Comparison of ENCODE assay signal across 25 mouse cellular contexts in the genomic region with DNA sequence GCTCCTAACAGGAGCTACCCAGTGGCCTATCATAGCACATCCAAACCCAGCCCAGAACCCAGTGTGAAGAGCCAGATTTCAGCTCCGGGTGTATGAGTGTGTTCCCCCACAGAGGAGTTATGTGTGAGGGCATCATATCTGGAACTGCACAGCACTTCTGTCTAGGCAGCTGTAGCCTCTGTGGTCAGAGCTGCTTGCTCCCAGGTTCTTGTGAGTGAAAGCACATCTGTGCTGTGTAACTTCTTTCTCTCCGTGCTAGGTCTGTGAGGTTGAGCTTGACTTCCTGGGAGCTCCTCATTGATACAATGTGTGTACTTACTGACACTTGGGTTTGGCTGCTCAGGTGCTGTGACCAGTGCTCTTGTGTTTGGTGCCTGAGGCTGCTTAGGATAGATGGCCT. TPM values are rescaled to one million over a fixed set of nuclear protein-coding genes. Genes with fewer than 3 reads are reported as not detected.
DNase-seq lines count a peak whose midpoint lies in the region; ATAC-seq and TF ChIP-seq lines count a peak whose summit lies in the region.
"Had no signal": no experiment of that assay in that cellular context is flagged by ENCODE, and none has a peak within 500 bp of the region (broad histone marks: within the 10 kb centered on the region; RNA-seq: fewer than 3 reads in every experiment).

No protein-coding gene starts in this region.

- no peaks in the 10 kb centered on the region for H3K36me3 ChIP-seq in heart, embryonic 15.5 days
- H3K36me3 ChIP-seq in testis, adult 2 months (ENCODE audit: control insufficient read depth, insufficient read depth, low read length), result no peaks in the 10 kb centered on the region
- H3K36me3 ChIP-seq: embryonic facial prominence, embryonic 10.5 days; heart, embryonic 13.5 days; hindbrain, embryonic 15.5 days had no signal

- no peak overlapping the region for H3K4me2 ChIP-seq in heart, embryonic 15.5 days
- H3K4me2 ChIP-seq: forebrain, embryonic 13.5 days; heart, embryonic 13.5 days; hindbrain, embryonic 15.5 days had no signal

- H3K27ac ChIP-seq in heart, embryonic 15.5 days, result no peak overlapping the region
- H3K27ac ChIP-seq in testis, adult 2 months (ENCODE audit: control insufficient read depth, insufficient read depth, low read depth, low read length), result no peak overlapping the region
- H3K27ac ChIP-seq: embryonic facial prominence, embryonic 10.5 days; forebrain, embryonic 13.5 days; heart, embryonic 13.5 days; hindbrain, embryonic 15.5 days had no signal

- H3K4me3 ChIP-seq in heart, embryonic 15.5 days, result no peak overlapping the region
- peak overlapping the region; percentile 0 for H3K4me3 ChIP-seq in testis, adult 2 months (ENCODE audit: control insufficient read depth, low read depth, low read length)
- H3K4me3 ChIP-seq: embryonic facial prominence, embryonic 10.5 days; forebrain, embryonic 13.5 days; heart, embryonic 13.5 days; hindbrain, embryonic 15.5 days had no signal

- H3K9me3 ChIP-seq in heart, embryonic 15.5 days (replicated peaks), result no peaks in the 10 kb centered on the region
- H3K9me3 ChIP-seq: embryonic facial prominence, embryonic 10.5 days; forebrain, embryonic 13.5 days; heart, embryonic 13.5 days; hindbrain, embryonic 15.5 days had no signal

- 0 out of 2 replicates have a peak, but pooled peaks have one; percentile 31 for ATAC-seq in heart, embryonic 15.5 days (replicated peaks; ENCODE audit: insufficient number of reproducible peaks, insufficient read depth, low FRiP score, low read depth)
- ATAC-seq: forebrain, embryonic 13.5 days; forebrain, postnatal 0 days; inflammation-experienced regulatory T-cells, adult 6 months had no signal

- H3K9ac ChIP-seq in heart, embryonic 15.5 days, result no peak overlapping the region
- H3K9ac ChIP-seq: forebrain, embryonic 13.5 days; forebrain, postnatal 0 days; heart, embryonic 13.5 days; hindbrain, embryonic 15.5 days had no signal

- 76% methylated on average over 2 of the region's 2 CpGs for WGBS in heart, embryonic 15.5 days

- TF ChIP-seq POLR2A in testis, adult 2 months (IDR thresholded peaks at IDR 0.05; ENCODE audit: control insufficient read depth, low read depth, low read length), result no peak

- no peak for TF ChIP-seq CTCF in testis, adult 2 months (IDR thresholded peaks at IDR 0.05; ENCODE audit: control insufficient read depth, insufficient read depth, insufficient replicate concordance, low read depth, low read length)

- DNase-seq in heart, postnatal 14 days, result no peak
- no peak for DNase-seq in testis, postnatal 10 days (ENCODE audit: low spot score)
- peak; percentile 54 for DNase-seq in naive thymus-derived CD4-positive, alpha-beta T cell, adult 2 months (ENCODE audit: low read depth)
- peak; percentile 18 for DNase-seq in thymus, postnatal 25 days
- DNase-seq in c-Kit-positive CD71-positive TER-119-positive erythroid progenitor cells, embryonic 14.5 days (ENCODE audit: low spot score), result no peak
- DNase-seq in gastrocnemius, postnatal 25 days, result no peak
- DNase-seq: adrenal gland, adult 2 months; adrenal gland, postnatal 25 days; cerebellum, adult 2 months; cerebellum, postnatal 10 days; forebrain, postnatal 0 days; gastrocnemius, postnatal 14 days; heart, adult 18-20 months; heart, postnatal 36 days had no signal

- H3K4me1 ChIP-seq in heart, embryonic 15.5 days (replicated peaks), result no peaks in the 10 kb centered on the region
- H3K4me1 ChIP-seq in testis, adult 2 months (ENCODE audit: control insufficient read depth, insufficient read depth, low read length), result peaks cover 4% of the 10 kb centered on the region
- H3K4me1 ChIP-seq: embryonic facial prominence, embryonic 10.5 days; forebrain, embryonic 13.5 days; heart, embryonic 13.5 days; hindbrain, embryonic 15.5 days had no signal

- intact Hi-C loops in heart, postnatal 14 days (cut with DNase I), result no loop called here

- no peaks in the 10 kb centered on the region for H3K27me3 ChIP-seq in heart, embryonic 15.5 days
- H3K27me3 ChIP-seq in testis, adult 2 months (ENCODE audit: control insufficient read depth, insufficient read depth, low read length), result no peaks in the 10 kb centered on the region
- H3K27me3 ChIP-seq: forebrain, embryonic 13.5 days; hindbrain, embryonic 15.5 days had no signal

RNA-seq across cellular contexts. Expression of gene Olfr524, which starts 12.9 kb away (rescaled TPM):
- polyA plus RNA-seq in heart, embryonic 15.5 days (2015; fragmentation: Nextera tagmentation; extraction: Ambion mirVana), result 0.06 and 0.42 TPM in 2 replicates
- not detected for total RNA-seq in heart, postnatal 14 days (2021)
- not detected in 2 replicates for polyA plus RNA-seq in testis, adult 2 months (2012; rRNA removed)
- total RNA-seq in gastrocnemius, postnatal 25 days (2021), result not detected
- total RNA-seq: adrenal gland, adult 2 months; adrenal gland, postnatal 25 days; ES-E14; forebrain, postnatal 0 days; gastrocnemius, adult 18-20 months; gastrocnemius, postnatal 14 days; heart, adult 18-20 months; heart, postnatal 36 days had no signal
- polyA plus RNA-seq: adrenal gland, adult 2 months; cerebellum, adult 2 months; embryonic facial prominence, embryonic 10.5 days; embryonic facial prominence, embryonic 14.5 days; forebrain, embryonic 13.5 days; forebrain, postnatal 0 days; heart, embryonic 13.5 days; hindbrain, embryonic 11.5 days; hindbrain, embryonic 15.5 days had no signal

RNA-seq across cellular contexts. Expression of gene Olfr523, which starts 19.8 kb away (rescaled TPM):
- polyA plus RNA-seq in heart, embryonic 15.5 days (2015; fragmentation: Nextera tagmentation; extraction: Ambion mirVana), result not detected in 2 replicates
- total RNA-seq in heart, postnatal 14 days (2021), result not detected
- polyA plus RNA-seq in testis, adult 2 months (2012; rRNA removed), result not detected in 2 replicates
- total RNA-seq in gastrocnemius, postnatal 25 days (2021), result not detected
- total RNA-seq: adrenal gland, adult 2 months; adrenal gland, postnatal 25 days; ES-E14; forebrain, postnatal 0 days; gastrocnemius, adult 18-20 months; gastrocnemius, postnatal 14 days; heart, adult 18-20 months; heart, postnatal 36 days had no signal
- polyA plus RNA-seq: adrenal gland, adult 2 months; embryonic facial prominence, embryonic 10.5 days; forebrain, embryonic 13.5 days; forebrain, postnatal 0 days; heart, embryonic 13.5 days; hindbrain, embryonic 11.5 days; hindbrain, embryonic 15.5 days; inflammation-experienced regulatory T-cells, adult 6 months had no signal

RNA-seq across cellular contexts. Expression of gene Cd163l1, which starts 25.2 kb away (rescaled TPM):
- polyA plus RNA-seq in heart, embryonic 15.5 days (2015; fragmentation: Nextera tagmentation; extraction: Ambion mirVana), result 0.87 and 8.2 TPM in 2 replicates
- not detected for total RNA-seq in heart, postnatal 14 days (2021)
- polyA plus RNA-seq in testis, adult 2 months (2012; rRNA removed), result 0.02 and 0.28 TPM in 2 replicates
- total RNA-seq in gastrocnemius, postnatal 25 days (2021), result not detected
- total RNA-seq: adrenal gland, adult 2 months; adrenal gland, postnatal 25 days; ES-E14; forebrain, postnatal 0 days; gastrocnemius, adult 18-20 months; gastrocnemius, postnatal 14 days; heart, postnatal 36 days had no signal
- polyA plus RNA-seq: adrenal gland, adult 2 months; embryonic facial prominence, embryonic 10.5 days; forebrain, embryonic 13.5 days; forebrain, postnatal 0 days; hindbrain, embryonic 11.5 days had no signal

RNA-seq across cellular contexts. Expression of gene Olfr522, which starts 28.3 kb away (rescaled TPM):
- polyA plus RNA-seq in heart, embryonic 15.5 days (2015; fragmentation: Nextera tagmentation; extraction: Ambion mirVana), result not detected in 2 replicates
- total RNA-seq in heart, postnatal 14 days (2021), result not detected
- not detected in 2 replicates for polyA plus RNA-seq in testis, adult 2 months (2012; rRNA removed)
- total RNA-seq in gastrocnemius, postnatal 25 days (2021), result not detected
- total RNA-seq: adrenal gland, adult 2 months; adrenal gland, postnatal 25 days; ES-E14; forebrain, postnatal 0 days; gastrocnemius, adult 18-20 months; gastrocnemius, postnatal 14 days; heart, adult 18-20 months; heart, postnatal 36 days had no signal
- polyA plus RNA-seq: adrenal gland, adult 2 months; cerebellum, adult 2 months; embryonic facial prominence, embryonic 10.5 days; embryonic facial prominence, embryonic 14.5 days; forebrain, embryonic 13.5 days; forebrain, postnatal 0 days; heart, embryonic 13.5 days; hindbrain, embryonic 11.5 days; hindbrain, embryonic 15.5 days had no signal

RNA-seq across cellular contexts. Expression of gene Sprn, which starts 38.2 kb away (rescaled TPM):
- 0.05 and 0.36 TPM in 2 replicates for polyA plus RNA-seq in heart, embryonic 15.5 days (2015; fragmentation: Nextera tagmentation; extraction: Ambion mirVana)
- under 1 TPM; 0.32 to 0.41 TPM for total RNA-seq in heart, postnatal 14 days (2021)
- polyA plus RNA-seq in testis, adult 2 months (2012; rRNA removed), result 0.13 and 0.30 TPM in 2 replicates
- under 1 TPM; 0.20 to 0.21 TPM for total RNA-seq in gastrocnemius, postnatal 25 days (2021)
- polyA plus RNA-seq: heart, embryonic 13.5 days; inflammation-experienced regulatory T-cells, adult 6 months had no signal

Comparison
In these comparisons a context has a peak if more than half of its experiments do, and no peak if none do; other contexts are left out.
1. DNase-seq: peak in naive thymus-derived CD4-positive, alpha-beta T cell, adult 2 months (single experiment) and thymus, postnatal 25 days (single experiment); none in heart, postnatal 14 days (0 of 2), testis, postnatal 10 days (single experiment), c-Kit-positive CD71-positive TER-119-positive erythroid progenitor cells, embryonic 14.5 days (single experiment) and gastrocnemius, postnatal 25 days (single experiment).